Mouse (Mus musculus): ENCODE measurements around the gene Gm36176.

Gm36176 gene

DNA sequence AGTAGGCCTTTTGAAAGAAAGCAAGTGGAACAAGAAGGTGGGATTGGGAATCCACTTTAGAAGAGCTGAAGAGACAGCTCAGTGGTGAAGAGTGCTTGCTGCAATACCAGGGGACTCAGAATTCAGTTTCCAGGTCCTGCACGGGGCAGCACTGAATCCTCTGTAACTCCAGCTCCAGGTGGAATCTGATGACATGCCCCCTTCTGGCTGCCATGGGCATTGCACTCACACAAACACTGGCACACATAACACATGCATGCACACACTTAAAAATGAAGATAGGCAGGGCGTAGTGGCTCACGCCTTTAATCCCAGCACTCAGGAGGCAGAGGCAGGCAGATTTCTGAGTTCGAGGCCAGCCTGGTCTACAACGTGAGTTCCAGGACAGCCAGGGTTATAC is 36.0 kb downstream of the Gm36176 start:
- DNase-seq = no peak

DNA sequence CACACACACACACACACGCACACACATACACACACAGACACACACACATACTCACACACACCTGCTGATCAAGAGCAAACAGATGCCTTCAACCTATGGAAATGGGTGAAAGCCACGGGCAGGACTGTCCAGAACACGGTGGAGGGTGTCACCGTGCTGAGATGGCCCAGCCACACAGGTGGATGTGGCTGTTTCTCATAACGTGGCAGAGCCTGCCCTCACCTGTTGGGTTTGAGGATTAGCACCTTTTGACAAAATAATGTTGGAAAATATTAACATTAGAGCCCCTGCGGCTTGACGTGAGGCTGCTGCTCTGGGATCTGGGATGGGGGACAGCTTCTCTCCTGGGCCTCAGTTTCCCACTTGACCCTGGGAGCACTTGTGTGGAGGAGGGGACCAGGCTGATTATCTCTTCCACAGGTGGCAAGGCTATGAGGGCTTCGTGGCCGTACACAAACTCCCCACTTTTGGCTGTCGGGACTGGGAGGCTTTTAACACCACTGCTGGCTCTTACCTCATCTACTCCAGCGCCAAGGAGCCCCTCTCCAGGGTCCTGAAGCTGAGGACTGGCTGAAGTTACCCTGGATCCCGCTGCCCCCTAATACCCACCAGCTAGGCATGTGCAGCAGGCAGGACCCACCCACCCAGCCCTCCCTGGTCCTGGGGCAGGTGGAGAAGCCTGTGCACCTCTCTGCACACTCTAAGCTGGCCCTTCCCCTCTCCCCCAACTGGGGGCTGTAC is 39.6 kb downstream of the Gm36176 start:
- peak in 1 of 2 experiments; percentile 36 for DNase-seq

- DNase-seq = no peak
Measured at GRCm38 (mm10) chr10:77890987-77891565, 44.5 kb downstream of the Gm36176 start.

DNA sequence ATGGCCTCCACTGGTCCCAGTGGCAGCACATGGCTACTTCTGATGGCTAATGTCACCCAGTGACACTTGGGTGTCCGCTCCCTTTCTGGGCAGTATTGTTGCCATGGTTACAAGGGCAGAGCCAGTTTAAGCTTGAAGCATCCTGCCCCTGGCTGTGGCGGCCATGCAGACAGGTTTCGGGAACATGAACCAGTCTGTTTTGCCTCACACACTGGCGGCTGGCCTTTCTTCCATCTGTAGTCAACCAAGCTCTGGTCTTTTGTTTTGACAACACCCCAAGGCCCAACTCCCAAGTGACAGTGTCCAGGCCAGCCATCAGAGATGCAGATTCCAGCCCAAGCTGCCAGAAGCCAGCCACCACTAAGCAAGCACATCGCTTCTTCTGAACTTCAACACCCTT is 49.0 kb downstream of the Gm36176 start:
- DNase-seq = no peak

All from cerebellum, postnatal 25 days (tissue).